Mouse (Mus musculus) kidney, postnatal 25 days (tissue): ENCODE measurements around the gene Pald1.

Source experiments
- DNase-seq, 2 experiments: peaks; one replicate each; pipeline ENCODE4 v3.0.0; 2021; ENCODE audit warnings: mixed read lengths in 2 of 2

The Pald1 gene

DNA sequence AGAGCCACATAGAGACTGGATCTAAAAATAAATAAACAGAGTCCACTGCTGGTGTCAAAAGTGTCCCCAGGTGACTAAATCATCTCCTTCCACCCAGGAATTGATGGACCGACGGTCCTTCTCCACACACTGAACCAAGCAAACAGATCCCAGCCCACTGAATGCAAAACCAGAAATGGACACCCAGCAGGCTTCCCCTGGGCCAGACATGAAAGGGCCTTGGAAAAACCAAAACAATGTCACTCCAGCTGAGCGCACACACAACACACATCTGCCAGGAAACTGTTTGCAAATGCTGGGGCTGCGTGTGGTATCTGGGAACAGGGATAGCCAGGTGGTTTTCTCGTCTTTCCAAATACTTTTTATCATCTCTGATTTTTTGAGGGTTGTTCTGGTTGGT is 13.6 kb downstream of the Pald1 start:
- DNase-seq, result peak in 1 of 2 experiments; percentile 31

DNA sequence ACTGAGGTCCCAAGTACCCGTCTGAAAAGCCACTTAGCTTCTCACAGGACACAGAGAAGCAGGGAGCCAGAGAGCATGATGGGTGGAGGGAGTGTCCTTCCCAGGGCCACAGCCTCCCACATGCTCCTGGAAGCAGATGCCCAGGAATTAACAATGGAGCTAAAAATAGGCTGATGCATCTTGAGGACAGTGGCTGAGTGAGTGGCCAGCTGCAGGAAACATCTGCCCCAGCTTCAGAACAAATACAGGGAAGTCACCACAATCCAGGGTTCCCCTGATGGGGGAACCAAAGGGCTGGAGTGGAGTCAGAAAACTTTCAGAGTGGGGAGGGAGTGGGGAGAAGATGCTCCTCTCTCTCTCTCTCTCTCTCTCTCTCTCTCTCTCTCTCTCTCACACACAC is 17.4 kb downstream of the Pald1 start:
- peak; percentile 44 to 81 for DNase-seq

DNA sequence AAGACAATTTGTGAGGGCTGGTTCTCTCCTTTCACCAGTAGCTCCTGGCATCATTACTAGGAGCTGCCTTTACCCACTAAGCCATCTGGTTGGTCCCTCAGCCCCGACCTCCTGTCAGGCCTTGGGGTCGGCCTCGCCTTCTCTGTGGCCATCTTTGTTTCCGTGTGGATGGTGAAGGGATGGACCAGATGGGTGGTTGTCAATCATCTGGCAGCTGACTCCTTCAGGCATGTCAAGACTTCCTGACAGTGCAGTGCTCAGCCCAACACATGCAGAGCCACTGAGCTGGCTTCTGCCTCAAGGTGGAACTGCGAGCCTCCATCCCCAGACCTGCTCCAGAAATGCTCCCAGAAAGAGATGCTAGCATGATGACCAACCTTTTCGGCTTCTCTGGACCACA is 18.9 kb downstream of the Pald1 start:
- no peak for DNase-seq

DNA sequence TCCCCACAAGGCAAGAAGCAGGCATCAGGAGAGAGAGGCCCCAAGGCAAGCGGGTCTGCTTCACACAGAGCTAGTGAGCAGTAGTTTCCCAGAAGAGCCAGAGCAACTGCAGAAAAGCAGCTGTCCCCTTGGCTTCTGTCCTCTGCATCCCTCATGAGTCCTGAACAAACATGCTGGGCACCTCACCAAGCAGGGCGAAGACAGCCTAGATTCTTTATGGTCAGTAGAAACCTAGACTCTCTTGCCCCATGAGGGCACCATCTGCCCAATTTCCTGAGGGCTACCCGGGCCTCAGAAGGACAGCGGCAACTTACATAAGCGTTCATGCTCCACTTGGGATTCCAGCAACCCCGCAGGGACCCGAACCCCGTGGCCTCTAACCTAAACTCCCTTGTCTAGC is 20.3 kb downstream of the Pald1 start:
- no peak for DNase-seq

DNA sequence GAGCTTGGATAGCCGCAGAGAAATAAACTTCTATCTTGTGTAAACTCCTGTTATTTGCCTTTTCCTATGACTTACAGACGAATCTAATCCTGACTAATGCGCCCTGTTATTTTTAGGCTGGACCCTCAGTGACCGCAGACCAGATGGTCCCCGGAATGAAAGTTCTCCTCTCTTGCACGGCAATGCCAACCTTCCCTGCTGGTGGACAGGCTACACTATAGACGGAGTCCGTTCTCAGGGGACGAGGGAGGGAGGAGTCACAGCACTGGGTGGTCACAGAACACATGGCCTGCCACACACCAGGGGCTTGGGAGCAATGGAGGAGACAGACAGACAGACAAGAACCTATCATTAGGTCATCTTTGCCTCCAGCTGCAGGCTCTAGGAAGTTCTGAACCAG is 20.8 kb downstream of the Pald1 start:
- DNase-seq, result no peak

DNA sequence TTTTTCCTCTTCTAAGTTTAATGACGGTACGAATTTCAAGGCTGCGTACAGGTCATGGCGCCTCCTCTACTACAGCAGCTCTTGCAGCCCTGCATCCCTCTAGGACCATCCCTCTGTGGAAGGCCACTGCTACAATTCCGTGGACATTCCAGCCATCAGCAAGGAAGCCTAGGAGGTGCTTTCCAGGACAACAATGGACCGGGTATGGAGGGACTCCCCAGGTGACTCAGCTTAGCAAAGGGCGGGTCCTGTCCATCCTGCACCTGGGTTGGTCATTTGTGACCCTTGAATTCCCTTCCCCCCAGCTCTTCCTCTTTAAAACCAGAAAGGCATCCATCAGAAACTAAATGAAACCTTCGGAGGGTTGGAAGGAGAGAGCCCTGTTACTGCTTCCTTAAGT is 22.7 kb downstream of the Pald1 start:
- no peak for DNase-seq

DNA sequence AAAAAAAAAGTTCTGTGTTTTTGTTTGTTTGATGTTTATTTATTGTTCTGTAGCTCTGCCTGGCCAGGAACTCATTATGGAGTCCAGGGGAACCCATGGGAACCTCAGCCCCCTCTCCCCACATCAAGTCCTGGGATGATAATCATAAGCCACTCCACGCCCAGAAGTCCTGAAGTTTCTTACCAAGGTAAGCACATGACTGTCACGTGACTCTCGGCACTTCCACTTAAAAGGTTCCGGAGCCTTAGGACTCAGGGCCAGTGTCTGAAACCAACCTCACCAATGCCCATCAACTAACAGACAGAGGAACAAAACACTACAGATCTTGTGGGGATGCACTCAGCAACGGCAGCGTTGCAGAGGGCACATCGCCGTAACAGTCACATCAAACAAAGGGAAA is 23.9 kb downstream of the Pald1 start:
- no peak for DNase-seq

DNA sequence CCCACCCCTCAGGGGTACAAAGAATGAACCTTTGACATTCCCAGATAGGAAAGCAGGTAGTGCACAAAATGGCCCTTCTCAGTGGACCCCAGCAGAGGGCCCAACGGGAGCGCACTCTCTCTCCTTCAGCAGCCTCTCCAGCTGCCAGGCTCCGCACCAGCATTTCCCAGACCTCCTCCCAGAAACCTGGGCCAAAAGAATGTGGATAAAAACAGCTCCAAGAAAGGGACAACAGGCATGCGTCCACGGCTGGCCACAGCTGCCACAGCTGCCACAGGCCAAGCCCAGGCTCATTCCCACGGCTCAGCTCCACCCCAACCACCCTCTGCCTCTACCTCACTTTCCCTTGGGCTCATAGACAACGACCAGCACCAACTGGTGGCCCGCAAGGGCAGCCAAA is 25.7 kb downstream of the Pald1 start:
- DNase-seq, result peak in 1 of 2 experiments; percentile 38

DNA sequence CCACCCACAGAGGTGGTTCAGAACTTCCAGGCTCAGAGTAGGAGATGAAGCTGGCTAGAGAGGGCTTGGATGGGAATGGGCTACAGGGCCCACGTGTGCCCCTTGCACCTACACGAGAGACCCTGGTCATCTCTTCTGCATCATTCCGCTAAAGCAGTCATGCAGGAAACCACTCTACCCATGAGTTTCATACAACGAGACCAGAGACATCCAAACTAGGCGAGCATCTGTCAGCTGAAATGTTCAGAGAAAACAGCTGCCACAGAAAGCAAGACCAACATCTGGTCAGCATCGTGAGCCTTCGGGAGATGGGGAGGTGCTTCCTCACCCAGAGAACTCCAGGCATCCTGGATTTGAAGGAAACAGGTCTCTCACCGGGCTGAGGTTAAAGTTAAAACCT is 26.8 kb downstream of the Pald1 start:
- no peak for DNase-seq

DNA sequence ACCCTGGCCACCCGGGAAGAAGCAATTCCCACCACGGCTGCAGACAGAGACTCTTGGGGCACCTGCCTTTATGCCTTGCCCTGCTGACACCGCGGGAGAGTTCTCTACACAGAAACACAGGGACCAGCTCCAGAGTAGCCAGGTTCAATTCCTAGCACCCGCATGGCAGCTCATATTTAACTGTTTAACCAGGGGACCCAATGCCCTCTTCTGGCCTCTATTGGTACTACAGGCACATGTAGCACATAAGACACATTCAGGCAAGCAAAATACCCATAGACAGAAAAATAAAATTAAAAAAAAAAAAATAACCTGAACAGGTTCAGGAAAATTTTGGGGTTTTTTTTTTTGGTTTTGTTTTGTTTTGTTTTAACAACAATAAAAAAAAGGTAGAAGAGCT is 27.2 kb downstream of the Pald1 start:
- peak in 1 of 2 experiments; percentile 44 for DNase-seq

DNA sequence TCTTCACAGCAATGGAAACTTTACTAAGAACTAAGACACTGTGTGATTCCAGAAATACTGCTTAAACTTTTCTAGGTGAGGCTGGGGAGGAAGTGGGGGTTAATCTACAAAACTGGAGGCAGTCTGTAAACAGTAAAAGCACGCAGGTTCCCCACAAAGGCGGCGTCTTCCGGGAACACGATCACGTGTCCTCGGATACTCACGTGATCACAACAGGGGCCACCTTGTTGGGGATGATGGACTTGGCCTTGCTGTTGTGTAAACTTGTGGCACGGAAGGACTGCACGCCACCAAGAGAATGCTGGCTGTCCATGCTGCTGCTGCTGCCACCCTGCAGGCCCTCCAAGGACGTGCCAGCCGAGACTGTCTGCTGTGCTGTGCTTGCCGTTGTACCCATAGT is 27.7 kb downstream of the Pald1 start:
- DNase-seq, result no peak

DNA sequence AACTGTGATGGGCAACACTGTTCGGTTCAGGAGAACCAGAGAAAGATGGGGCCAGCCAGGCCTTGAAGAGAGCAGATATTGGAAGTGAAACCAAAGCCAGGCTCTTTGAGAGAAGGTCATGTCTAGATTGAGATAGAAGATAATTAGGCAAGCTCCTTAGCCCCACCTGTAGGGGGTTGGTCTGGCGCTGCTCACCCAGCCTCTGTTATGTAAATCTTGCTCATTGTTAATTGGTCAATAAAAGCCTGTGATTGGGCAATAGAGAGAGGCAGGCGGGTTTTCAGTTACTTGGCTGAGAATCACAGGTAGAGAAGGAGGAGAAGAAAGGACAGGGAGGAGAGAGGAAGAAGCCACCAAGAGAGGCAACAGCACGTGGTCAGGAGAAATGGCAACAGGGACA is 32.1 kb downstream of the Pald1 start:
- DNase-seq, result no peak

DNA sequence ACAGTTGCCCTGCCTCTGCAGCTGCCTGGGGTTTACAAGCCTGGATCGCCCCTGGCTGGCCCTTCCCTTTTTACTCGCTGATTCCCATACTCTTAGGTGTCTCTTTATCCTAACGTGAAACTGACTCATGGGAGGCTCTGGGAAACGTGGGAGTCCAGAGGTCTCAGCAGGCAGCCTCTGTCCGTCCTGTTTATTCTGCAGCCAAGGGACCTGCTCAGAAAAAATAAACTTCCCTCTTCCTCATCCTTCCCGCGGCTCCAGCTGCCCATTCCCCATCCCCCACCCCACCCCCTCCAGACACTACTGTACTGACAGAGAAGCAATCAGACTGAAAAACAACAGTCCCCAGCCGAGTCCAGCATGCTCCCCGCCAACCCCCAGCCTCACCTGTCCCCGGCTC is 37.0 kb downstream of the Pald1 start:
- DNase-seq, result no peak

DNA sequence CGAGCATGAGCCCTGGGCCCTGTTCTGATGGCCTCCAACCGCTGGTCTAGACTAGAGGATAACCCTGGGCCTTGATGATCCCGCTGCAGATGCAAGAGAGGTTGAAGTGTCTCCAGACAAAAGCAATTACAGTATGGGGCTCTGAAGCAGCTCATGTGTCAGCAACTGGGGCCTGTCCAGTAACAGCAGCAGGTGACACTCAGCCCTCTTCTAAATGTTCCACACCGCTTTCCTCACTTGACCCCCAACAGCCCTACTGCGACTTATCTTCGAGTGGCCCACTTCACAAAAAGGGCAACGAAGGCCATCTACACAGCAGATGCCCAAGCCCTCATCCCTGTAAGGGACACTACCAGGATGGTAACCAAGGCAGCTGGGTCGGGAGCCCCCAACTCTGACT is 38.2 kb downstream of the Pald1 start:
- no peak for DNase-seq

DNA sequence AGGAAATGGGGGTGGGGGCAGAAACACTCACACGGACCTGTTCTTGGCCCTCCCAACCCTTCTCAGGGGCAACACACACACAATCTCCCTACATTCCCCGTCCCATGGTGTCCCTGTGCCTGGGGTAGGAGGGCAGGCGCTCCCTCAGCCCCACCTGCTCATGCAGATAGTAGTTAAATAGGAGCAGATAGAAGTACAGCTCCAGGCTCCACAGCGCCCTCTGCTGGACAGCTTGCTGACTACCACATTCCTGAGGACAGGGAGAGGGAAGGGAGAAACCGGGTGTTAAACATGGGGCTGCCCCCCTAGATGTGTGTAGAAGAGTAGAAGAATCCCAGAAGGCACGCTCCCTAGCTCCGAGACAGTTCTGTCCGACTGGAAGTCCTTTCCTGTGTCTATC is 39.4 kb downstream of the Pald1 start:
- peak; percentile 68 to 80 for DNase-seq

DNA sequence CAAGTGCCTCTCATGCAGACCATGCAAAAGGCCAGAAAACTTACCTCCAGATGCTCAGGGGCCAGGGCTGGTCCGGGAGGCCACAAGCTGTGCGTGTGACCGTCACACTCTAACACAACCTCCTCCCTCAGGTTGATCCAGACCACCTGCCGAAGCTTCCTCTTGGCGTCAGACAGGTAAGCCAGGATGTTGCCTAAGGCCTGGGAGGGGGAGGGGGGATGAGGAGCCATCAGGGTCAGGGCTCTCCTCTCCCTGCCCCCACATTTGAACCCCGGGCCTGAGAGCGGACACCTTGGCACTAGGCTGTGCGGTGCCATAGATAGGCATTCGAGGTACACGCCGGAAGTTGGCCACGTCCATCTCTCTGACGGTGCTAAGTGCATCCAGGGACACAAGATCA is 40.6 kb downstream of the Pald1 start:
- DNase-seq, result no peak

DNA sequence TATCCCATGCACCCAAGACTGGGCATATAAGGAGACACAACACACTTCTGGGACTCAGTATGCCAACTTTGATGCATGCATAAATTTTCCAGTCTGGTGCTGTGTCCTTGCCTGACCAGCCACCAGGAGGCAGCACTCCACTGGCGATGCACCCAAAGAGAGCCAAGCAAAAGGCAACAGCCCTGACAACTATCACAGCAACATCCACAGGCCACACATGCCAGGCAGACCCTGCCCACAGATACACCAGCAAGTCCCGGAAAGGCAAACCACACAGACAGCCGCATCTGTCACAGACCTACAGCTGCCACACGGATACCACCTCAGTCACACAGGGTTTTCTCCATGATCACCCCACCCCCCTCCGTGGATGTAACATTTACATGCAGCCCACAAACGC is 41.8 kb downstream of the Pald1 start:
- peak; percentile 66 to 82 for DNase-seq

DNA sequence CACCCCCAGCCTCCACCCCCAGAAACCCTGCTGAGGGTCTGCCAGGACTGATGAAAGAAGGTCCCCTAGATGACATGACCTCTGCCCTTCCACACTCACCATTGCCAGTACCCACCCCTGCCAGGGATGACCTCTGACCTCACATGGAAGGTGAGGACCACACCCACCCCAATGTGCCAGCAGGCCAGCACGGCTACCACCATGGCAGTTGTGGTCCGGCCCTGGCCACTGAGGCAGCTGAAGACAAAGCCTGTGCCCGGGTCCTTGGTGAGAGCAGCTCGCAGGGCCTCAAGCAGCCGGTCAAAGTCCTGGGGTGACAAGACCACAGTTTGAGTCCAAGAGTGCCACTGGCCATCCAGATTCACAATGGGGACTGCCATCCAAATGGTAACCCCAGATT is 42.3 kb downstream of the Pald1 start:
- DNase-seq, result no peak

DNA sequence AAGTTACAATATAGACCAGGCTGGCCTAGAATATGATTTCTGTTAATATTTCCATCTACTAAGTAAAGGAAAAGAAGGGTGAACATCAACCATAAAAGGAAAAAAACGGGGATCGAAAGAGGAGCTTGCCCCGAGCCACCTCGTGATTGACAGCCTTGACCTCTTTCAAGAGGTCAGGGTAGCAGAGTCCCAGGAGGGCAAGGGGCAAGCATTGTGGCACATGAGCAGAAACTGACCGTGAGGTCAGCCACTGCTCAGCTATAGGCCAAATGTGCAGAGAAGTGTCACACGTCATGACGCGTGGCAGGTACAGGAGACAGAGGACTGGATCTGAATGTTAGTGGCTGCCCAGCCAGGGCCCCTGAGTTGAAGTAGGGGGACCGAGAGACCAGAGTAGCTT is 43.1 kb downstream of the Pald1 start:
- DNase-seq, result no peak

DNA sequence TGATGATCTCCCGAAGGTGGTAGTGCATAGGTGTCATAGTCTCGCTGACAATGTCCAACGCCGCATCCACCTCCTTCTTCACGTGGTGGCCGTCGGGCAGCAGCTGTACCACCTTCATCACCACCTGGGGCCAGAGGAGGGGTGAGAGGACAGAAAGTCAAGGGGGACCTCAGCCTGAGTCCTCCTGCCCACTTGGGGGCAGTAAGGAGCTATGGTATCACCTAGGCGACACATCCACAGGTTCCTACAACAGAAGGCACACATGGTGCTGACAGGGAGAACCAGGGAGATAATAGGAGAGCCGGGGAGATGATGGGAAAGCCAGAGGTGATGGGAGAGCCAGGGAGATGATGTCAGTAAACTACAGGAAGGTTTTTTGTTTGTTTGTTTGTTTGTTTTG is 44.1 kb downstream of the Pald1 start:
- DNase-seq, result no peak

DNA sequence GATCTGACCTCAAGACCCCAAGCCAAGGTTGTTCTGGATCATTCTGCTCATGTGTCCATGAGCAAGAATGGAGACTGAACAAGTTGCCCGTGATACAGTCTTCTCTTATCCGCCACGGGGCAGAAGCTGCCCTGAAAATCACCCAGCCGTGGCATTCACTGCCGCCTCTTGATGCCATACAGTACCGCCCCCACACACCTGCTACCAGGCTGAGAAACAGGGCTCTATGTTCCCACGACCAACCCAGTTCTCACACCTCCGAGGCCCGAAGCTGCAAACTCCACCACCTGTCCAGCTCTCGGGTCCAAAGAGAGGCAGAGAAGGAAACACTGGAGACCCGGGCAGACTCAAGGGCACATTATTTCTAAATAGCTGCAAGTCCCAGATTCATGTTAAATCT is 45.7 kb downstream of the Pald1 start:
- no peak for DNase-seq

DNA sequence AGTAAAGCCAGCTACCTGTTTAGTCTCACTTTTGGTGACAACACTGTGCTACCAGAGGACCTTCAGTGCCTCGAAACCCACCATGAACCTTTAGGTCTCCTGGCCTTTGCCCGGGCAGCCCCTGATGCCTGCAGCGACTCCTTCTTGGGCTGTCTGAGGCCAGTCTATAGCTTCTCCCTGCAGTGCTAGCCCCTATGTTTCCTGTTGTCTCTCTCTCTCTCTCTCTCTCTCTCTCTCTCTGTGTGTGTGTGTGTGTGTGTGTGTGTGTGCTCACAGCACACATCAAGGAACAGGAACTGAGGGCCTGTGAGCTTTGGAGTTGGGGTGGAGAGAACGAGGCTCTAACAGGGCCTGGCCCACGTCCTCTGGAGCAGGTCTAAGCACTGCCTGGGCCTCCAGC is 46.7 kb downstream of the Pald1 start:
- no peak for DNase-seq

DNA sequence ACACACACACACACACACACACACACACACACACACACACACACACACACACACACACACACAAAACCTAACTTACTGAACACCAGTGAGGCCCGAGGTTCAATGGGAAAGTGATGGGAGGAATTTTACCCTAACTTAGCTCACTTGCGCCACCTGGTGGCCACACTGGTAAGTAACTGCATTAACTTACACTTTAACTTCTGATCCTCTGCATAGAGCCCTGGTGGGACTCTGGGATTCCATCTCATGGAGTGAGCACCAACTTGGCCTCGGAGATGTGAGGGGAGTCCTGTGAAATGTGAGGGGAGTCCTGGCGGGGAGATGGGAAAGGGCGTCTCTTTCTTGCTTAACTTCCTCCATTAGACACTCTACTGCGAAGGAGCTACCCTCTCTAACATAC is 47.2 kb downstream of the Pald1 start:
- peak; percentile 76 to 94 for DNase-seq

DNA sequence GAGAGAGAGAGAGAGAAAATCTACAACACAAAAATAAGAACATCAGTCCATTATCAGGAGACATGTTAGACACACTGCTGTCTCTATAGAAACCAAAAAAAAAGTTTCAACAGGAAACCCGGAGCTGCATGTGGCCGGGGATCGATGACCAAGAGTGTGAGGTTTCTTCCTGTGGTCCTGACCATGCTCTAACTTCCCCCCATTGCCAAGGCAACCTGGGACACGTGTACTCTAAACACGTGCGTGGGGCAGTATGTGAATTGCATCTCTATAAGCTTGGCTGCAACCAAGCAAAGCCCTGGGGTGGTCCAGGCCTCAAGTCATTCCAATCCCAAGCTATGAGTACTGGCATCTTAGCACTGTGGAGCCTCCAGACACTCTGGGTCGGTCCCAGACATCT is 48.8 kb downstream of the Pald1 start:
- DNase-seq, result no peak

DNA sequence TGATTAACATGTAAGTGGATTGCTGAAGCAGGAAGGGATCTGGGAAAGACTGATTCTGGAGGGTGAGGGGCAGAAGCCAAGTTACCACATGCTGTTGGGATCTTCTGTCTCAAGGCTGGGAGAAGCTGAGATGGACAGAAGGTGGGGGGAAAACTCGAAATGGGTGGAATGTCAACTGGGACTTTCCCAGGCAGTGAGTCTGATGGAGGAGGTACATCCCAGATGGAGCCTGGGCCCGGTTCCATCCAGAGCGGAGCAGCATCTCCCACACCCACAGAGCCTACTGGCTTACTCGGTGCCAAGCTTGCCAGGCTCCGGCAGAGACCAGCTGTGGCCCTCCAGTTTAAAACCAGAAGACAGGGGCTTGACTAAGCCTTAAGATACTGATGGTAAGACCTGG is 52.3 kb downstream of the Pald1 start:
- DNase-seq, result no peak

DNA sequence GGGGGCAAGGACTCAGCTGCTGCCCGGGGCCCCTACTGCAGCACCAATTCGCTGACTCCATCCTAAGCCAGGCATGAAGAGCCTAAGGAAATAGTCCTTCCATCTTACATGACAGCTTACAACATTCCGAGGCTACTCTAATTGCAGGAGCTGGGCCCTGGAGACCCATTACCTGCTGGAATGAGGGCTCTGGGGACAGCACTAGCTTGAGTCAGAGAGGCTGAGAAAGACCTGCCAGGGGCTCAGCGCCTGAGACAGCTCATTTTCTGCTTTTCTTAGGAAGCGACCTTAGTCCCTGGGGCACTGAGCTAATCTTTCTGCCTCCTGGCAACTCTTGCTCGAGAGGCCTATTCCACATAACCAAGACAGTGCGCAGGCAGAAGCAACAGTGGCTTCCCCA is 54.4 kb downstream of the Pald1 start:
- DNase-seq, result no peak
